Mouse (Mus musculus) erythroid progenitor cell, adult 5-6 weeks (primary cell): ENCODE data around the gene Olfr612. TPM values are rescaled to one million over a fixed set of nuclear protein-coding genes. Genes with fewer than 3 reads are reported as not detected.
"Not testable (repeated sequence)": the region's sequence is repeated elsewhere in the genome, so short reads cannot be mapped to it uniquely, and the experiment has no call there.

ENCODE experiments used
- ATAC-seq: replicated peaks from 2 replicates; pipeline ENCODE4 v1.8.0; 2016; ENCODE audit warnings: moderate number of reproducible peaks, mild to moderate bottlenecking, moderate TSS enrichment, inconsistent platforms; ENCODE audit not compliant: poor library complexity, low FRiP score, severe bottlenecking
- total RNA-seq, 2 experiments: library from RNA; stranded (forward) in 1 of 2; stranded (reverse) in 1 of 2; fragments of 150-400 nt in 1 of 2; fragments of 186-747, 209-891 nt in 1 of 2; gene quantifications; 2 replicates each; pipeline versions ENCODE4 v1.2.3 to v1.2.4; 2015 to 2017; ENCODE audit warnings: low replicate concordance in 2 of 2

Gene Olfr612
- total RNA-seq (2015; ENCODE audit: low replicate concordance), result not detected in 2 replicates
- not detected in 2 replicates for total RNA-seq (2017; ENCODE audit: low replicate concordance)

- not testable (repeated sequence) for ATAC-seq
Measured at GRCm38 (mm10) chr7:103542617-103543016, at the start of gene Olfr612. Gene Olfr612 (minus strand): TSS chr7:103542717.

- no peak for ATAC-seq
Measured at GRCm38 (mm10) chr7:103589803-103590202, 47.3 kb upstream of the Olfr612 start, which contains the start of gene Olfr618. Gene Olfr618 (plus strand): TSS chr7:103590103.

- no peak for ATAC-seq
Measured at GRCm38 (mm10) chr7:103572761-103573160, 30.2 kb upstream of the Olfr612 start, which contains the start of gene Olfr617. Gene Olfr617 (plus strand): TSS chr7:103573061.

- no peak for ATAC-seq
Measured at GRCm38 (mm10) chr7:103569043-103569442, 26.5 kb upstream of the Olfr612 start, which contains the start of gene Olfr616. Gene Olfr616 (minus strand): TSS chr7:103569143.

GRCm38 (mm10) chr7:103555779-103556178, 13.3 kb upstream of the Olfr612 start, which contains the start of gene Olfr615:
Gene Olfr615 (plus strand): TSS chr7:103556079.
- ATAC-seq, result no peak

- no peak for ATAC-seq
Measured at GRCm38 (mm10) chr7:103547774-103548173, 5.3 kb upstream of the Olfr612 start, which contains the start of gene Olfr613. Gene Olfr613 (plus strand): TSS chr7:103548074.

GRCm38 (mm10) chr7:103520746-103521145, 21.8 kb downstream of the Olfr612 start, which contains the start of gene Olfr611:
Gene Olfr611 (minus strand): TSS chr7:103520846.
- ATAC-seq, result not testable (repeated sequence)

- ATAC-seq, result no peak
Measured at GRCm38 (mm10) chr7:103512022-103512421, 30.5 kb downstream of the Olfr612 start, which contains the start of gene Olfr610. Gene Olfr610 (minus strand): TSS chr7:103512122.

- ATAC-seq, result no peak
Measured at GRCm38 (mm10) chr7:103497962-103498361, 44.6 kb downstream of the Olfr612 start, which contains the start of gene Olfr609. Gene Olfr609 (minus strand): TSS chr7:103498062.

Other genes starting within 250 kb of the Olfr612 start
Only the 30 nearest of the 33 such genes appear.
- not detected in 2 replicates for gene Olfr597, start 226.4 kb downstream of the Olfr612 start, total RNA-seq (2015; ENCODE audit: low replicate concordance)
- not detected in 2 replicates for gene Olfr597, start 226.4 kb downstream of the Olfr612 start, total RNA-seq (2017; ENCODE audit: low replicate concordance)
- gene Olfr598, start 219.1 kb downstream of the Olfr612 start, total RNA-seq (2015; ENCODE audit: low replicate concordance), result not detected in 2 replicates
- 1.0 TPM in 1 of 2 replicates, not detected in the other for gene Olfr598, start 219.1 kb downstream of the Olfr612 start, total RNA-seq (2017; ENCODE audit: low replicate concordance)
- gene Olfr599, start 206.8 kb downstream of the Olfr612 start, total RNA-seq (2015; ENCODE audit: low replicate concordance), result not detected in 2 replicates
- not detected in 2 replicates for gene Olfr599, start 206.8 kb downstream of the Olfr612 start, total RNA-seq (2017; ENCODE audit: low replicate concordance)
- not detected in 2 replicates for gene Olfr600, start 193.0 kb downstream of the Olfr612 start, total RNA-seq (2015; ENCODE audit: low replicate concordance)
- gene Olfr600, start 193.0 kb downstream of the Olfr612 start, total RNA-seq (2017; ENCODE audit: low replicate concordance), result not detected in 2 replicates
- gene Olfr601, start 180.1 kb downstream of the Olfr612 start, total RNA-seq (2015; ENCODE audit: low replicate concordance), result not detected in 2 replicates
- gene Olfr601, start 180.1 kb downstream of the Olfr612 start, total RNA-seq (2017; ENCODE audit: low replicate concordance), result not detected in 2 replicates
- not detected in 2 replicates for gene Olfr603, start 156.5 kb downstream of the Olfr612 start, total RNA-seq (2015; ENCODE audit: low replicate concordance)
- gene Olfr603, start 156.5 kb downstream of the Olfr612 start, total RNA-seq (2017; ENCODE audit: low replicate concordance), result not detected in 2 replicates
- gene Usp17lc, start 127.6 kb downstream of the Olfr612 start, total RNA-seq (2015; ENCODE audit: low replicate concordance), result not detected in 2 replicates
- gene Usp17lc, start 127.6 kb downstream of the Olfr612 start, total RNA-seq (2017; ENCODE audit: low replicate concordance), result not detected in 2 replicates
- gene Olfr605, start 97.3 kb downstream of the Olfr612 start, total RNA-seq (2015; ENCODE audit: low replicate concordance), result not detected in 2 replicates
- gene Olfr605, start 97.3 kb downstream of the Olfr612 start, total RNA-seq (2017; ENCODE audit: low replicate concordance), result not detected in 2 replicates
- gene Olfr606, start 93.7 kb downstream of the Olfr612 start, total RNA-seq (2015; ENCODE audit: low replicate concordance), result not detected in 2 replicates
- not detected in 2 replicates for gene Olfr606, start 93.7 kb downstream of the Olfr612 start, total RNA-seq (2017; ENCODE audit: low replicate concordance)
- gene Olfr607, start 78.6 kb downstream of the Olfr612 start, total RNA-seq (2015; ENCODE audit: low replicate concordance), result not detected in 2 replicates
- gene Olfr607, start 78.6 kb downstream of the Olfr612 start, total RNA-seq (2017; ENCODE audit: low replicate concordance), result not detected in 2 replicates
- not detected in 2 replicates for gene Olfr608, start 72.8 kb downstream of the Olfr612 start, total RNA-seq (2015; ENCODE audit: low replicate concordance)
- gene Olfr608, start 72.8 kb downstream of the Olfr612 start, total RNA-seq (2017; ENCODE audit: low replicate concordance), result not detected in 2 replicates
- not detected in 2 replicates for gene Olfr609, start 44.7 kb downstream of the Olfr612 start, total RNA-seq (2015; ENCODE audit: low replicate concordance)
- gene Olfr609, start 44.7 kb downstream of the Olfr612 start, total RNA-seq (2017; ENCODE audit: low replicate concordance), result not detected in 2 replicates
- gene Olfr610, start 30.6 kb downstream of the Olfr612 start, total RNA-seq (2015; ENCODE audit: low replicate concordance), result not detected in 2 replicates
- not detected in 2 replicates for gene Olfr610, start 30.6 kb downstream of the Olfr612 start, total RNA-seq (2017; ENCODE audit: low replicate concordance)
- gene Olfr611, start 21.9 kb downstream of the Olfr612 start, total RNA-seq (2015; ENCODE audit: low replicate concordance), result not detected in 2 replicates
- gene Olfr611, start 21.9 kb downstream of the Olfr612 start, total RNA-seq (2017; ENCODE audit: low replicate concordance), result not detected in 2 replicates
- not detected in 2 replicates for gene Olfr613, start 5.4 kb upstream of the Olfr612 start, total RNA-seq (2015; ENCODE audit: low replicate concordance)
- not detected in 2 replicates for gene Olfr613, start 5.4 kb upstream of the Olfr612 start, total RNA-seq (2017; ENCODE audit: low replicate concordance)
- gene Olfr615, start 13.4 kb upstream of the Olfr612 start, total RNA-seq (2015; ENCODE audit: low replicate concordance), result not detected in 2 replicates
- gene Olfr615, start 13.4 kb upstream of the Olfr612 start, total RNA-seq (2017; ENCODE audit: low replicate concordance), result not detected in 2 replicates
- not detected in 2 replicates for gene Olfr616, start 26.4 kb upstream of the Olfr612 start, total RNA-seq (2015; ENCODE audit: low replicate concordance)
- gene Olfr616, start 26.4 kb upstream of the Olfr612 start, total RNA-seq (2017; ENCODE audit: low replicate concordance), result not detected in 2 replicates
- not detected in 2 replicates for gene Olfr617, start 30.3 kb upstream of the Olfr612 start, total RNA-seq (2015; ENCODE audit: low replicate concordance)
- not detected in 2 replicates for gene Olfr617, start 30.3 kb upstream of the Olfr612 start, total RNA-seq (2017; ENCODE audit: low replicate concordance)
- not detected in 2 replicates for gene Olfr618, start 47.4 kb upstream of the Olfr612 start, total RNA-seq (2015; ENCODE audit: low replicate concordance)
- not detected in 2 replicates for gene Olfr618, start 47.4 kb upstream of the Olfr612 start, total RNA-seq (2017; ENCODE audit: low replicate concordance)
- gene Olfr619, start 57.9 kb upstream of the Olfr612 start, total RNA-seq (2015; ENCODE audit: low replicate concordance), result not detected in 2 replicates
- gene Olfr619, start 57.9 kb upstream of the Olfr612 start, total RNA-seq (2017; ENCODE audit: low replicate concordance), result not detected in 2 replicates
- gene Olfr620, start 69.8 kb upstream of the Olfr612 start, total RNA-seq (2015; ENCODE audit: low replicate concordance), result not detected in 2 replicates
- not detected in 2 replicates for gene Olfr620, start 69.8 kb upstream of the Olfr612 start, total RNA-seq (2017; ENCODE audit: low replicate concordance)
- gene Olfr622, start 100.0 kb upstream of the Olfr612 start, total RNA-seq (2015; ENCODE audit: low replicate concordance), result not detected in 2 replicates
- gene Olfr622, start 100.0 kb upstream of the Olfr612 start, total RNA-seq (2017; ENCODE audit: low replicate concordance), result not detected in 2 replicates
- gene Olfr623, start 121.0 kb upstream of the Olfr612 start, total RNA-seq (2015; ENCODE audit: low replicate concordance), result not detected in 2 replicates
- not detected in 2 replicates for gene Olfr623, start 121.0 kb upstream of the Olfr612 start, total RNA-seq (2017; ENCODE audit: low replicate concordance)
- gene Olfr624, start 128.5 kb upstream of the Olfr612 start, total RNA-seq (2015; ENCODE audit: low replicate concordance), result not detected in 2 replicates
- under 0.01 and 0.13 TPM in 2 replicates for gene Olfr624, start 128.5 kb upstream of the Olfr612 start, total RNA-seq (2017; ENCODE audit: low replicate concordance)
- not detected in 2 replicates for gene Olfr625-ps1, start 140.0 kb upstream of the Olfr612 start, total RNA-seq (2015; ENCODE audit: low replicate concordance)
- gene Olfr625-ps1, start 140.0 kb upstream of the Olfr612 start, total RNA-seq (2017; ENCODE audit: low replicate concordance), result not detected in 2 replicates
- not detected in 2 replicates for gene Olfr243, start 172.0 kb upstream of the Olfr612 start, total RNA-seq (2015; ENCODE audit: low replicate concordance)
- not detected in 2 replicates for gene Olfr243, start 172.0 kb upstream of the Olfr612 start, total RNA-seq (2017; ENCODE audit: low replicate concordance)
- gene Olfr628, start 187.7 kb upstream of the Olfr612 start, total RNA-seq (2015; ENCODE audit: low replicate concordance), result not detected in 2 replicates
- not detected in 2 replicates for gene Olfr628, start 187.7 kb upstream of the Olfr612 start, total RNA-seq (2017; ENCODE audit: low replicate concordance)
- not detected in 2 replicates for gene Olfr629, start 202.2 kb upstream of the Olfr612 start, total RNA-seq (2015; ENCODE audit: low replicate concordance)
- not detected in 2 replicates for gene Olfr629, start 202.2 kb upstream of the Olfr612 start, total RNA-seq (2017; ENCODE audit: low replicate concordance)
- gene Olfr630, start 214.6 kb upstream of the Olfr612 start, total RNA-seq (2015; ENCODE audit: low replicate concordance), result not detected in 2 replicates
- not detected in 2 replicates for gene Olfr630, start 214.6 kb upstream of the Olfr612 start, total RNA-seq (2017; ENCODE audit: low replicate concordance)
- gene Olfr69, start 228.9 kb upstream of the Olfr612 start, total RNA-seq (2015; ENCODE audit: low replicate concordance), result 0.84 and 2.5 TPM in 2 replicates
- gene Olfr69, start 228.9 kb upstream of the Olfr612 start, total RNA-seq (2017; ENCODE audit: low replicate concordance), result 1.7 TPM in 1 of 2 replicates, not detected in the other